9 mouse cellular contexts compared by ENCODE assay signal in genomic region chr1:155109387-155110350, GRCm38 (mm10). TPM values are rescaled to one million over a fixed set of nuclear protein-coding genes. Genes with fewer than 3 reads are reported as not detected.
A peak's percentile ranks its signal among the peaks of the same experiment; 100 is the strongest.
DNase-seq lines count a peak whose midpoint lies in the region; ATAC-seq and TF ChIP-seq lines count a peak whose summit lies in the region.
"Had no signal": no experiment of that assay in that cellular context is flagged by ENCODE, and none has a peak within 500 bp of the region (broad histone marks: within the 10 kb centered on the region; RNA-seq: fewer than 3 reads in every experiment).

No protein-coding gene starts in this region.

- peaks cover 57% of the 10 kb centered on the region for H3K4me1 ChIP-seq in forebrain, embryonic 13.5 days
- H3K4me1 ChIP-seq in intestine, embryonic 15.5 days (replicated peaks): peaks cover 14% of the 10 kb centered on the region
- peaks cover 16% of the 10 kb centered on the region for H3K4me1 ChIP-seq in olfactory bulb, adult 2 months (ENCODE audit: control insufficient read depth, insufficient read depth, low read length)

- peak overlapping the region; percentile 69 for H3K27ac ChIP-seq in forebrain, embryonic 13.5 days
- peak overlapping the region; percentile 59 for H3K27ac ChIP-seq in intestine, embryonic 15.5 days
- H3K27ac ChIP-seq in olfactory bulb, adult 2 months (ENCODE audit: insufficient read depth, low read depth, low read length): peak overlapping the region; percentile 41
- H3K27ac ChIP-seq: macrophage had no signal

- DNase-seq in heart, adult 11 months: peak; percentile 94
- DNase-seq in heart, adult 8-10 months (ENCODE audit: low spot score): no peak
- DNase-seq in layer of hippocampus, adult 9-11 months: no peak
- no peak for DNase-seq in spleen, postnatal 14 days (ENCODE audit: low spot score in 2 of 2)
- no peak for DNase-seq in adipocyte (ENCODE audit: low spot score)

- no peak for TF ChIP-seq CTCF in olfactory bulb, adult 2 months (IDR thresholded peaks at IDR 0.05; ENCODE audit: insufficient read depth, low read depth, low read length)

- no peak for ATAC-seq in forebrain, embryonic 13.5 days
- ATAC-seq in intestine, embryonic 15.5 days: no peak

- no peak for TF ChIP-seq POLR2A in olfactory bulb, adult 2 months (IDR thresholded peaks at IDR 0.05; ENCODE audit: insufficient read depth, low read depth, low read length)

- no peaks in the 10 kb centered on the region for H3K9me3 ChIP-seq in forebrain, embryonic 13.5 days (replicated peaks)
- H3K9me3 ChIP-seq in intestine, embryonic 15.5 days: no peaks in the 10 kb centered on the region

- WGBS in forebrain, embryonic 13.5 days: 15% methylated on average over 18 of the region's 18 CpGs
- 31% methylated on average over 18 of the region's 18 CpGs for WGBS in intestine, embryonic 15.5 days
- 22% methylated on average over 18 of the region's 18 CpGs for WGBS in olfactory bulb, adult 2 months

- H3K4me2 ChIP-seq in forebrain, embryonic 13.5 days: peak overlapping the region; percentile 33
- H3K4me2 ChIP-seq in intestine, embryonic 15.5 days (replicated peaks): peak overlapping the region; percentile 36; the same call in 1 of the 2 replicates

- H3K4me3 ChIP-seq in forebrain, embryonic 13.5 days: no peak overlapping the region
- no peak overlapping the region for H3K4me3 ChIP-seq in intestine, embryonic 15.5 days (replicated peaks)
- no peak overlapping the region for H3K4me3 ChIP-seq in olfactory bulb, adult 2 months (ENCODE audit: insufficient read depth, low read depth, low read length)

- H3K9ac ChIP-seq in forebrain, embryonic 13.5 days: peak overlapping the region; percentile 28
- H3K9ac ChIP-seq in intestine, embryonic 15.5 days: no peak overlapping the region

- peaks cover 7% of the 10 kb centered on the region; the same call in 1 of the 2 replicates for H3K27me3 ChIP-seq in forebrain, embryonic 13.5 days
- H3K27me3 ChIP-seq in intestine, embryonic 15.5 days (replicated peaks): no peaks in the 10 kb centered on the region

- no peaks in the 10 kb centered on the region for H3K36me3 ChIP-seq in forebrain, embryonic 13.5 days (ENCODE audit: poor library complexity, severe bottlenecking)
- no peaks in the 10 kb centered on the region for H3K36me3 ChIP-seq in intestine, embryonic 15.5 days

RNA-seq across cellular contexts. Expression of gene Ier5, which starts 10.2 kb away (rescaled TPM):
- total RNA-seq in heart, adult 8-10 months (2022): 10 to 100 TPM; 10.3 to 22.4 (median 13.3) TPM
- 8.6 and 12.2 TPM in 2 replicates for polyA plus RNA-seq in forebrain, embryonic 13.5 days (2015; fragmentation: Nextera tagmentation; extraction: Ambion mirVana)
- polyA plus RNA-seq in intestine, embryonic 15.5 days (2015; fragmentation: Nextera tagmentation; extraction: Ambion mirVana): 3.8 and 4.8 TPM in 2 replicates
- not detected in 2 replicates for polyA plus RNA-seq in olfactory bulb, adult 2 months (2012; ENCODE audit: insufficient read depth, insufficient read length, low replicate concordance, missing spikeins)

RNA-seq across cellular contexts. Expression of gene Mr1, which starts 36.9 kb away (rescaled TPM):
- 10 to 100 TPM in 2 of 4 experiments, 1 to 10 TPM in 2; 6.9 to 11.2 (median 8.7) TPM for total RNA-seq in heart, adult 8-10 months (2022)
- 0.50 and 0.52 TPM in 2 replicates for polyA plus RNA-seq in forebrain, embryonic 13.5 days (2015; fragmentation: Nextera tagmentation; extraction: Ambion mirVana)
- 5.4 and 5.9 TPM in 2 replicates for polyA plus RNA-seq in intestine, embryonic 15.5 days (2015; fragmentation: Nextera tagmentation; extraction: Ambion mirVana)
- polyA plus RNA-seq in olfactory bulb, adult 2 months (2012; ENCODE audit: insufficient read depth, insufficient read length, low replicate concordance, missing spikeins): not detected in 2 replicates

RNA-seq across cellular contexts. Expression of gene Stx6, which starts 48.8 kb away (rescaled TPM):
- total RNA-seq in heart, adult 8-10 months (2022): 10 to 100 TPM; 20.0 to 24.4 (median 23.4) TPM
- polyA plus RNA-seq in forebrain, embryonic 13.5 days (2015; fragmentation: Nextera tagmentation; extraction: Ambion mirVana): 114 and 115 TPM in 2 replicates
- polyA plus RNA-seq in intestine, embryonic 15.5 days (2015; fragmentation: Nextera tagmentation; extraction: Ambion mirVana): 52.9 and 54.2 TPM in 2 replicates
- not detected in 2 replicates for polyA plus RNA-seq in olfactory bulb, adult 2 months (2012; ENCODE audit: insufficient read depth, insufficient read length, low replicate concordance, missing spikeins)
